Mouse (Mus musculus) forebrain, embryonic 12.5 days (tissue): ENCODE measurements around the gene Hist1h3i. TPM values are rescaled to one million over a fixed set of nuclear protein-coding genes. Genes with fewer than 3 reads are reported as not detected.
"Not testable (repeated sequence)": the region's sequence is repeated elsewhere in the genome, so short reads cannot be mapped to it uniquely, and the experiment has no call there.

Experiments
- ATAC-seq: fragments of 200-750 bp; cut with Nextera tagmentation; 2 replicates; pipeline ENCODE4 v1.8.0; 2017; ENCODE audit warnings: moderate TSS enrichment; ENCODE audit not compliant: low FRiP score
- H3K27ac ChIP-seq: fragments of 300-500 bp; sonication (generic); 2 replicates; pipeline ENCODE4 v1.5.1; 2016; ENCODE audit warnings: mild to moderate bottlenecking
- H3K27me3 ChIP-seq: fragments of 300-500 bp; sonication (generic); 2 replicates; pipeline ENCODE4 v1.6.1; 2016; ENCODE audit warnings: mild to moderate bottlenecking
- H3K36me3 ChIP-seq: fragments of 300-500 bp; sonication (generic); replicated peaks from 2 replicates; pipeline ENCODE4 v1.6.1; 2016; ENCODE audit warnings: mild to moderate bottlenecking
- H3K4me1 ChIP-seq: fragments of 300-500 bp; sonication (generic); 2 replicates; pipeline ENCODE4 v1.6.1; 2016
- H3K4me2 ChIP-seq: fragments of 300-500 bp; sonication (generic); 2 replicates; pipeline ENCODE4 v1.6.1; 2016; ENCODE audit warnings: mild to moderate bottlenecking, moderate library complexity
- H3K4me3 ChIP-seq: fragments of 300-500 bp; sonication (generic); replicated peaks from 2 replicates; pipeline ENCODE4 v1.5.1; 2016; ENCODE audit warnings: mild to moderate bottlenecking
- H3K9ac ChIP-seq: fragments of 300-500 bp; sonication (generic); 2 replicates; pipeline ENCODE4 v1.6.1; 2016; ENCODE audit warnings: mild to moderate bottlenecking
- H3K9me3 ChIP-seq: fragments of 300-500 bp; sonication (generic); 2 replicates; pipeline ENCODE4 v1.6.1; 2016
- WGBS: fragments of 180-500 bp; shearing (Covaris S2); methylation state at CpG from one replicate; pipeline ENCODE4 v1.1.7; 2016; 5-methylcytosine and 5-hydroxymethylcytosine counted together
- microRNA-seq: library from miRNA; unstranded; fragments of <30 nt; microRNA quantifications from one replicate; pipeline ENCODE4, GENCODE M21; 2017
- polyA plus RNA-seq: library from polyadenylated mRNA; unstranded; fragments of >200 nt; fragmentation: Nextera tagmentation; extraction: Ambion mirVana; gene quantifications from 2 replicates; pipeline ENCODE4 v1.2.1, GENCODE M21; 2016

Gene Hist1h3i
- polyA plus RNA-seq, 1 experiment from 2014 or later, result 188 TPM

GRCm38 (mm10) chr13:21749387-21750158 is 33.6 kb downstream of the Hist1h3i start:
- no peak for ATAC-seq
- Histone ChIP-seq H3K4me3 (peak overlapping the region; percentile 57), H3K4me1 (peaks cover 33% of the 10 kb centered on the region), H3K36me3 (no peaks in the 10 kb centered on the region), H3K27ac (peak overlapping the region; percentile 97), H3K4me2 (peak overlapping the region; percentile 85), H3K9me3 (no peaks in the 10 kb centered on the region), H3K9ac (peak overlapping the region; percentile 75), H3K27me3 (no peaks in the 10 kb centered on the region)
- WGBS, result 4% methylated on average over 5 of the region's 5 CpGs

GRCm38 (mm10) chr13:21745006-21745405 is 38.2 kb downstream of the Hist1h3i start:
- WGBS, result 92% methylated on average over 1 of the region's 1 CpGs
- peaks cover 17% of the 10 kb centered on the region for H3K4me1 ChIP-seq
- H3K4me2 ChIP-seq, result no peak overlapping the region
- no peak overlapping the region for H3K9ac ChIP-seq
- H3K36me3 ChIP-seq, result no peaks in the 10 kb centered on the region
- H3K4me3 ChIP-seq, result no peak overlapping the region
- no peaks in the 10 kb centered on the region for H3K9me3 ChIP-seq
- ATAC-seq, result no peak
- no peak overlapping the region for H3K27ac ChIP-seq
- no peaks in the 10 kb centered on the region for H3K27me3 ChIP-seq

- peak within 1 kb of the TSS; percentile 51 for H3K4me3 ChIP-seq
- peaks cover 16% of the 10 kb centered on the region; the same call in 1 of the 2 replicates for H3K4me1 ChIP-seq
- not testable (repeated sequence) for H3K9me3 ChIP-seq, H3K27me3 ChIP-seq, H3K36me3 ChIP-seq
- H3K4me2 ChIP-seq, result peak within 1 kb of the TSS; percentile 60
- peak within 1 kb of the TSS; percentile 98 for H3K27ac ChIP-seq
- ATAC-seq, result peak; percentile 93
- 0% methylated on average over 51 of the region's 56 CpGs for WGBS
- H3K9ac ChIP-seq, result peak within 1 kb of the TSS; percentile 56
Observed at GRCm38 (mm10) chr13:21734906-21735767, 48.0 kb downstream of the Hist1h3i start, which contains the start of gene Hist1h4j. TSS of gene Hist1h4j (plus strand) at chr13:21735064.

GRCm38 (mm10) chr13:21734010-21734905 is 48.9 kb downstream of the Hist1h3i start:
- H3K27me3 ChIP-seq, result no peaks in the 10 kb centered on the region
- peak overlapping the region; percentile 56 for H3K9ac ChIP-seq
- no peaks in the 10 kb centered on the region for H3K36me3 ChIP-seq
- H3K9me3 ChIP-seq, result no peaks in the 10 kb centered on the region
- peak overlapping the region; percentile 98 for H3K27ac ChIP-seq
- under 1% methylated on average over 21 of the region's 21 CpGs for WGBS
- peak overlapping the region; percentile 60 for H3K4me2 ChIP-seq
- ATAC-seq, result peak; percentile 81
- H3K4me1 ChIP-seq, result peaks cover 16% of the 10 kb centered on the region; the same call in 1 of the 2 replicates
- H3K4me3 ChIP-seq, result peak overlapping the region; percentile 51

- Histone ChIP-seq H3K9me3 (no peaks in the 10 kb centered on the region), H3K36me3 (no peaks in the 10 kb centered on the region), H3K4me1 (peaks cover 16% of the 10 kb centered on the region; the same call in 1 of the 2 replicates), H3K4me3 (no peak overlapping the region), H3K9ac (peak overlapping the region; percentile 36; the same call in 1 of the 2 replicates), H3K4me2 (no peak overlapping the region), H3K27me3 (no peaks in the 10 kb centered on the region), H3K27ac (peak overlapping the region; percentile 98)
- WGBS, result 63% methylated on average over 5 of the region's 5 CpGs
- no peak for ATAC-seq
Observed at GRCm38 (mm10) chr13:21733466-21733865, 49.7 kb downstream of the Hist1h3i start.

Small RNAs within 50 kb of the gene (microRNA-seq; reads per million reads assigned to microRNA genes)
- not detected for gene Gm19658
- gene Gm44346, result not detected
- gene Gm44454, result not detected
- not detected for gene Gm44466

Other genes starting within 250 kb of the Hist1h3i start
- gene Olfr1366, start 240.6 kb downstream of the Hist1h3i start, polyA plus RNA-seq, result 0.17 and 0.22 TPM in 2 replicates
- not detected in 2 replicates for gene Olfr1535, start 223.5 kb downstream of the Hist1h3i start, polyA plus RNA-seq
- gene Olfr1364, start 201.6 kb downstream of the Hist1h3i start, polyA plus RNA-seq, result not detected in 2 replicates
- not detected in 2 replicates for gene Olfr1362, start 169.3 kb downstream of the Hist1h3i start, polyA plus RNA-seq
- gene Olfr11, start 140.9 kb downstream of the Hist1h3i start, polyA plus RNA-seq, result not detected in 2 replicates
- gene Olfr1361, start 120.0 kb downstream of the Hist1h3i start, polyA plus RNA-seq, result not detected in 2 replicates
- not detected in 2 replicates for gene Olfr1360, start 106.0 kb downstream of the Hist1h3i start, polyA plus RNA-seq
- not detected in 2 replicates for gene Olfr1359, start 85.3 kb downstream of the Hist1h3i start, polyA plus RNA-seq
- gene Hist1h2bl, start 67.2 kb downstream of the Hist1h3i start, polyA plus RNA-seq, result 4.8 TPM in 1 of 2 replicates, not detected in the other
- 18.4 and 22.2 TPM in 2 replicates for gene Hist1h2ai, start 66.9 kb downstream of the Hist1h3i start, polyA plus RNA-seq
- 13.8 and 14.8 TPM in 2 replicates for gene Hist1h3h, start 65.7 kb downstream of the Hist1h3i start, polyA plus RNA-seq
- 5.8 and 5.9 TPM in 2 replicates for gene Hist1h2bm, start 61.3 kb downstream of the Hist1h3i start, polyA plus RNA-seq
- gene Hist1h4j, start 48.3 kb downstream of the Hist1h3i start, polyA plus RNA-seq, result 0.74 and 0.86 TPM in 2 replicates
- 2.4 and 4.5 TPM in 2 replicates for gene Hist1h4k, start 32.9 kb downstream of the Hist1h3i start, polyA plus RNA-seq
- gene Hist1h2ak, start 29.5 kb downstream of the Hist1h3i start, polyA plus RNA-seq, result 34.1 and 37.7 TPM in 2 replicates
- gene Hist1h2bn, start 29.2 kb downstream of the Hist1h3i start, polyA plus RNA-seq, result 4.9 and 5.2 TPM in 2 replicates
- 44.0 and 46.6 TPM in 2 replicates for gene Hist1h1b, start 2.7 kb downstream of the Hist1h3i start, polyA plus RNA-seq
- 13.9 and 15.0 TPM in 2 replicates for gene Hist1h2an, start 3.8 kb upstream of the Hist1h3i start, polyA plus RNA-seq
- 3.0 and 5.2 TPM in 2 replicates for gene Hist1h2bp, start 4.1 kb upstream of the Hist1h3i start, polyA plus RNA-seq
- gene Hist1h2bq, start 26.8 kb upstream of the Hist1h3i start, polyA plus RNA-seq, result 23.9 and 32.5 TPM in 2 replicates
- gene Hist1h2ao, start 27.1 kb upstream of the Hist1h3i start, polyA plus RNA-seq, result not detected in 2 replicates
- not detected in 2 replicates for gene Hist1h4m, start 28.4 kb upstream of the Hist1h3i start, polyA plus RNA-seq
- 12.5 and 13.8 TPM in 2 replicates for gene Hist1h4n, start 48.8 kb upstream of the Hist1h3i start, polyA plus RNA-seq
- 6,142 and 6,230 TPM in 2 replicates for gene Hist1h2ap, start 50.1 kb upstream of the Hist1h3i start, polyA plus RNA-seq
- 24.5 and 30.9 TPM in 2 replicates for gene Hist1h2br, start 50.4 kb upstream of the Hist1h3i start, polyA plus RNA-seq
- 24.5 and 26.7 TPM in 2 replicates for gene Zfp184, start 161.7 kb upstream of the Hist1h3i start, polyA plus RNA-seq
- 0.13 TPM in 1 of 2 replicates, not detected in the other for gene Pom121l2, start 197.8 kb upstream of the Hist1h3i start, polyA plus RNA-seq
- 0.28 TPM in 1 of 2 replicates, not detected in the other for gene Prss16, start 226.4 kb upstream of the Hist1h3i start, polyA plus RNA-seq